Mouse (Mus musculus): ENCODE measurements around the gene Hydin. TPM values are rescaled to one million over a fixed set of nuclear protein-coding genes. Genes with fewer than 3 reads are reported as not detected.
"Not testable (repeated sequence)": the region's sequence is repeated elsewhere in the genome, so short reads cannot be mapped to it uniquely, and the experiment has no call there.

Hydin gene
- polyA plus RNA-seq, 1 experiment from 2014 or later, result 0.29 TPM

DNA sequence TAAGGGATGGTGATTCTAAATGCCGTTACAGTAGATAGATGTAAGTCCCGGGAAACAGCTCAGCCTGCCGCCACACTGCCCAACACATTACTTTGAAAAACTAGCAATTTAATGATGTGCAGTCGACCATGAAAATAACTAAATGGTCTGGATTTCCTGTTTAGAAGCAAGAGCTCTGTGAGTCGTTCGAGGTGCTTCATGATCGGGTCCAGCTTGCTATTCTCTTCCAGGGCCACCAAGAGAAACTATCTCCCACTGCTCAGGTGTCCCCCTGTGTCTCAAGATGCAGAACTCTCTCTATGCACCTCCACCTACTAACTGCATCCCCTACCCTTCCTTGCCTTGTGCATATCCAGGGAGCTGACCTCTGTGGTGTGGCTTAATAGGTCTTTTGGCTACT, 66.6 kb downstream of the Hydin start:
- H3K9ac ChIP-seq, result no peak overlapping the region
- no peaks in the 10 kb centered on the region for H3K36me3 ChIP-seq
- no peaks in the 10 kb centered on the region for H3K27me3 ChIP-seq (replicated peaks)
- H3K4me1 ChIP-seq (replicated peaks), result no peaks in the 10 kb centered on the region
- peaks cover 3% of the 10 kb centered on the region; the same call in 1 of the 2 replicates for H3K9me3 ChIP-seq (replicated peaks)
- 78% methylated on average over 7 of the region's 7 CpGs for WGBS
- no peak overlapping the region for H3K4me3 ChIP-seq
- H3K4me2 ChIP-seq, result no peak overlapping the region
- no peak overlapping the region for H3K27ac ChIP-seq (ENCODE audit: poor library complexity, severe bottlenecking)
- no peak for ATAC-seq (ENCODE audit: insufficient number of reproducible peaks, low FRiP score)

DNA sequence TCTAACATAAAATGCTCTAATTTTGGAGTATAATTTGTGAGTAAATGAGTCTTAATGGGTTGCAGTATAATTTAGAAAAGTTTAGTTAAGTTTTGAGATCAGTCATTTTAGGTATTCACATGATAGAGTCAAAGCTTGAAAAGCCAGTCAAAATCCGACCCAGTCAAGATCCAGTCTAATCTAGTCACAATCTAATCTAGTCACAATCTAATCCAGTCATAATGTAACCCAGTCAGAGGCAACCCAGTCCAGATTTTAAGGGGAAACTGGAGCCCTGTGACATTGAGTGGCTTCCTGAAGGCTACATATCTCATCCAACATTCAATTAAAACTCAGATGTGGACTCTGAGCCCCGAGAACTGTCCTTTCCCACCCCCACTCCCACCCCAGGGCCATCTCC, 72.7 kb downstream of the Hydin start:
- 65% methylated on average over 2 of the region's 2 CpGs for WGBS
- Histone ChIP-seq H3K9me3 (replicated peaks) (peaks cover 3% of the 10 kb centered on the region; the same call in 1 of the 2 replicates), H3K36me3 (no peaks in the 10 kb centered on the region), H3K9ac (no peak overlapping the region), H3K4me1 (replicated peaks) (no peaks in the 10 kb centered on the region), H3K27me3 (replicated peaks) (no peaks in the 10 kb centered on the region), H3K4me2 (no peak overlapping the region), H3K27ac (ENCODE audit: poor library complexity, severe bottlenecking) (no peak overlapping the region), H3K4me3 (no peak overlapping the region)
- no peak for ATAC-seq (ENCODE audit: insufficient number of reproducible peaks, low FRiP score)

DNA sequence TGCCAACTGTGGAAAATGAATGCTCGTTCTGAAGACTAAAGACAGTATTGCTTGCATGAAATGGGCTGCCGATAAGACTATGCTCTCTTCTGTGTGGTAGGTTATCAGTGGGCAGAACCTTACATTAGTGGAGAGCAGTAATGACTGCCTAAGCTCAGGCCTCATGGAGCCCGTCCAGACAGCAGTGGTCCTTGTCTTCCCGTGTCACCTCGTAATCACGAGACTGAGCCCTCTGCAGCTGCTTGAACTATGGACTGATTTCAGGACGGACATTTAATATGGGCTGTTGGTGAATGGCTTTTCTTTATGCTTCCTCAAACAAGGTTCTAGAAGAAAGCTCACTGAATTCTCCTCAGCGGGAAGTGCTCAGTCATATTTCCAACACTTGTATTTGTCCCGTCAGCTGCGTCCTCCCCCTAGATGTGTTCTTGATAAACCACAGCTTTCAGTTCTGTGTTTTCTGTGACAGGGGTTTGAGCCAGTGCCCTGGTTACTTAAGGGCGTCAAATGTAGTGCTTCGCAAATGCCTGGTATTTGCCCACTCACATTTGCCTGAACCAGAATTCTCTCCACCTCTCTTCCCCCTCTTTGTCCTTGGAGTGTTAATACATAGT, 73.4 kb downstream of the Hydin start:
- Histone ChIP-seq H3K27ac (ENCODE audit: poor library complexity, severe bottlenecking) (no peak overlapping the region), H3K4me2 (no peak overlapping the region), H3K36me3 (no peaks in the 10 kb centered on the region), H3K4me3 (no peak overlapping the region), H3K4me1 (replicated peaks) (no peaks in the 10 kb centered on the region), H3K27me3 (replicated peaks) (no peaks in the 10 kb centered on the region), H3K9ac (no peak overlapping the region), H3K9me3 (replicated peaks) (peaks cover 3% of the 10 kb centered on the region; the same call in 1 of the 2 replicates)
- 67% methylated on average over 12 of the region's 12 CpGs for WGBS
- ATAC-seq (ENCODE audit: insufficient number of reproducible peaks, low FRiP score), result no peak

DNA sequence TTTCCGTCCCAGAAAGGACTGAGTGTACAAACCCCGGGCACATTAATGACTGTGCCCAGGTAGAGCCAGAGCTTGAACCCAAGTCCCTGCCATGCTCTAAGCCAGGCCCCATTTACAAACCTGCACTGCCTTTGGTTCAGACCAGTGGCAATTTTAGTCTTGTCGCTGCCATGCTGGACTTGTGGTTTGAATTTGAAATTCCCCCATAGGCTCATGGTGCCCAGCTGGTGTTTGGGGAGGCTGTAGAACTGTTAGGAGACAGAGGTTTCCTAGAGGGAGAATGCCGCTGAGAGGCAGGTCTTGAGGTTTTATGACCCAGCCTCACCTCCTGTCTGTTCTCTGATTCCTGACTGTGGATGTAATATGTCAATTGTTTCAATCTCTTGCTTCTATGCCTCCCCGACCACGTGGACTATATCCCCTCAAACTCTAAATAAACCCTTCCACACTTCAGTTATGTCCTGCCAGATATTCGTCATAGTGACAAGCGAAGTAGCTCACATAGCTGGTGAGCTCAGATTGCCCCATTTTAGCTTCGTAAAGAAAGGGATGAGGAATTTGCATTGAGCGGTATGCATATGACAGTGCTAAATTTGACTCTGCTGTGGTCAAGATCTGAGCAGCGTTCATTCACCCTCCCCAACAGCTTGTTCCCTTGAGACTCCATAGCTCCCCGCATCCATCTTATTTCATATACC, 79.1 kb downstream of the Hydin start:
- 77% methylated on average over 12 of the region's 12 CpGs for WGBS
- no peaks in the 10 kb centered on the region for H3K9me3 ChIP-seq (replicated peaks)
- H3K4me2 ChIP-seq, result no peak overlapping the region
- ATAC-seq (ENCODE audit: insufficient number of reproducible peaks, low FRiP score), result no peak
- no peak overlapping the region for H3K4me3 ChIP-seq
- no peaks in the 10 kb centered on the region for H3K36me3 ChIP-seq
- no peaks in the 10 kb centered on the region for H3K4me1 ChIP-seq (replicated peaks)
- H3K9ac ChIP-seq, result no peak overlapping the region
- no peaks in the 10 kb centered on the region for H3K27me3 ChIP-seq (replicated peaks)
- no peak overlapping the region for H3K27ac ChIP-seq (ENCODE audit: poor library complexity, severe bottlenecking)

DNA sequence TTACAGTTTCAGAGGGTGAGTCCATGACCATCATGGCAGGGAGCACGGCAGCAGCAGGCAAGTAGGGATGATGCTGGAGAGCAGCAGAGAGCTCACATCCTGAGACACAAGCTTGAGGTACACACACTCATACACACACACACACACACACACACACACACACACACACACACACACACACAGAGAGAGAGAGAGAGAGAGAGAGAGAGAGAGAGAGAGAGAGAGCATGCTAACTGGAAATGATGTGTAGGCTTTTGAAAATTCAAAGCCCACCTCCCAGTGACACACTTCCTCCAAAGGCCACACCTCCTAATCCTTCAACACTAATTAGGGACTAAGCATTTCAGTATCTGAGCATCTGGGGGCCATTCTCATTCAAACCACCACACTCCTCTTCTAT, 80.1 kb downstream of the Hydin start:
- no peak for ATAC-seq (ENCODE audit: insufficient number of reproducible peaks, low FRiP score)
- WGBS, result 84% methylated on average over 1 of the region's 1 CpGs
- Histone ChIP-seq H3K9ac (no peak overlapping the region), H3K36me3 (no peaks in the 10 kb centered on the region), H3K9me3 (replicated peaks) (no peaks in the 10 kb centered on the region), H3K4me3 (no peak overlapping the region), H3K4me1 (replicated peaks) (no peaks in the 10 kb centered on the region), H3K4me2 (no peak overlapping the region), H3K27ac (ENCODE audit: poor library complexity, severe bottlenecking) (no peak overlapping the region), H3K27me3 (replicated peaks) (no peaks in the 10 kb centered on the region)

DNA sequence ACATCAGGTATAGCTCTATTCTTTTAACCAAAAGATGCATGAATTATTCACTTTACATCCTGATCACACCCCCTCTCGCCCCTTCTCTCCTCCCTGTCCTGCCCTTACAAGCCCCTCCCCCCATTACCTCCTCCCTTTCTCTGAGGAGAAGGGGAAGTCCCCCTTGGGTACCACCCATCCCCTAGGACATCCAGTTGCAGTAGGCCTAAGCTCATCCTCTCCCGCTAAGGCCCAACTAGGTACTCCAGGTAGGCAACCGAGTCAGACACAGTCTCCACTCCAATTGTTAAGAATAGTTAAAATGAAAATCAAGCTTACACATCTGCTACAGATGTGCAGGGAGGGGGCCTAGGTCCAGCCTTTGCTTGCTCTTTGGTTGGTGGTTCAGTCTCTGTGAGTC, 83.9 kb downstream of the Hydin start:
- Histone ChIP-seq H3K27me3 (replicated peaks) (no peaks in the 10 kb centered on the region), H3K4me3 (no peak overlapping the region), H3K9me3 (replicated peaks) (no peaks in the 10 kb centered on the region), H3K9ac (no peak overlapping the region), H3K36me3 (no peaks in the 10 kb centered on the region), H3K4me2 (no peak overlapping the region), H3K4me1 (replicated peaks) (no peaks in the 10 kb centered on the region), H3K27ac (ENCODE audit: poor library complexity, severe bottlenecking) (no peak overlapping the region)
- no peak for ATAC-seq (ENCODE audit: insufficient number of reproducible peaks, low FRiP score)
- 67% methylated on average over 3 of the region's 3 CpGs for WGBS

DNA sequence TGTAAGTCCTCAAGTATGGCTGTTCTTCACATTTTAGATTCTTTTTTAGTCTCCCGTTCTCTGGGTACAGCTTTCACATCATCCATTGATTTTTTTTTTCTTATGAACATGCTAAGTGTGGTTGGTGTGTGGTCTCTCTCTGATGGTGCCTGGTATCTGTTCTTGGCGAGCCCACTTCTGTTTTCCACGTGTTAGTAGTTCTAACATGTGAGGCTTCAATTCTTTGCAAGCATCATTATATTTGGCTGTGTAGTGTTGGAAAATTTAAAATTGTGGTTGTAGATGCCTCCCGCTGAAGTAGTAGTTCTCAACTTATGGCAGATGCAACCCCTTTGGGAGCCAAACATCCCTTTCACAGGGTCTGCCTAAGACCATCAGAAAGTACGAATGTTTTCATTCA, 85.1 kb downstream of the Hydin start:
- Histone ChIP-seq H3K27me3 (replicated peaks) (no peaks in the 10 kb centered on the region), H3K27ac (ENCODE audit: poor library complexity, severe bottlenecking) (no peak overlapping the region), H3K4me2 (no peak overlapping the region), H3K9ac (no peak overlapping the region), H3K4me1 (replicated peaks) (no peaks in the 10 kb centered on the region), H3K36me3 (no peaks in the 10 kb centered on the region), H3K4me3 (no peak overlapping the region), H3K9me3 (replicated peaks) (no peaks in the 10 kb centered on the region)
- no peak for ATAC-seq (ENCODE audit: insufficient number of reproducible peaks, low FRiP score)
- 75% methylated on average over 5 of the region's 5 CpGs for WGBS

DNA sequence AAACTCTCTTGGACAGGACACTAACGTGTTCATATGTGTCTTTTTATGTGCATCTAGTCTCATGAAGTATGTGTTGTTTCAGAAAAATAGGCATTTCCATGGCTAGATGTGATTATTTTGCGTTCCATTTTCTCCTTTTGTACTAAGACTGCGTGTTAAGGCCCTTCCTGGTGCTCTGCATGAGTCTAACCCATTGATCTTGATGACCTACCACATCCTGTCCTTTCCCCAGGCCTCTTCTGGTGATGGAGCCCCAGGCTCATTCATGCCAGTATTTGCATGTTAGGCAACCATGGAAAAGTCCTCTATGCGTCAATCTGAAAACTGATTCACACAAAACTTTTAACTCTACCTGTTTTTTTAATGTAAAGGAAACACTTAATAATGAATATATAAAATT, 96.2 kb downstream of the Hydin start:
- Histone ChIP-seq H3K27me3 (replicated peaks) (no peaks in the 10 kb centered on the region), H3K4me3 (no peak overlapping the region)
- 73% methylated on average over 4 of the region's 4 CpGs for WGBS

DNA sequence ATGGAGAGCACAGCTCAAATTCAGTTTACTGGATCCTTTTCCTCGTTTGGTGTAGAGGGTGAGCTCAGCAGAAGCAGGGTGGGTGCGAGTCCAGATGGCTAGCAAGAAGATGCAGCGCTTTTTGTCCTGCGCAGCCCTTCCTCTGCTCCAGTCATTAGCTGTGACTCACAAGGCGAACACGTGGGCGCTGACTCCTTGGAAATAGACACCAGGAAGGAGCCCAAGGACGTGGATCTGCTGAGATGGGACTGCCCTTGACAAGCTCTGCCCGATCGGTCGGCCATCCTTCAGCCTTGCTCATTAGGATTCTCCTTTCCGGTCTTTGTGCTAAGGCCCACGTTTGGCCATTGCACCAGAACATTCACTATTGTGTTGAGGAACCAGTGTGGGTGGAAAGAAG, 106.1 kb downstream of the Hydin start:
- Histone ChIP-seq H3K4me2 (no peak overlapping the region), H3K9me3 (replicated peaks) (no peaks in the 10 kb centered on the region), H3K9ac (no peak overlapping the region), H3K4me1 (replicated peaks) (no peaks in the 10 kb centered on the region), H3K27me3 (replicated peaks) (no peaks in the 10 kb centered on the region), H3K4me3 (no peak overlapping the region), H3K36me3 (no peaks in the 10 kb centered on the region), H3K27ac (ENCODE audit: poor library complexity, severe bottlenecking) (no peak overlapping the region)
- 73% methylated on average over 13 of the region's 13 CpGs for WGBS
- no peak for ATAC-seq (ENCODE audit: insufficient number of reproducible peaks, low FRiP score)

More for the DNA sequence above, 96.2 kb downstream of the Hydin start:
- Histone ChIP-seq H3K27ac (ENCODE audit: poor library complexity, severe bottlenecking) (no peak overlapping the region), H3K4me2 (no peak overlapping the region), H3K9ac (no peak overlapping the region), H3K4me1 (replicated peaks) (no peaks in the 10 kb centered on the region), H3K36me3 (no peaks in the 10 kb centered on the region), H3K9me3 (replicated peaks) (no peaks in the 10 kb centered on the region)
- no peak for ATAC-seq (ENCODE audit: insufficient number of reproducible peaks, low FRiP score)

DNA sequence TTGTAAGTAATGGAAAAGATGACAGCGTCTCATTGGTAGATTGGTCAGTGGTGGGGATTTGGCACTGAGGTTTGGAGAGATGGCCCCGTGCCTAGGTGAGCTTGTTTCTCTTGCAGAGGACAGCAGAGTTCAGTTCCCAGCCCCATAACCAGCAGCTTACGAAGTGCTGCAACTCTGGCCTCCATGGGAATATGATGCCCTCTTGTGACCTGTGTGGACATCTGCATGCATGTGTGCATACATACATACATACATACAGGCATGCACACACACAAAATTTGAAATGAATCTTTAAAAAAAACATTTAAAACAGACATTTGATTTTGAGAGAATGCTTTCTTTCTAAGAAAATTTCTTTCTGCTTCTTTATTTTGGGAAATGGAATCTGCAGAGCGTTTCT, 106.9 kb downstream of the Hydin start:
- H3K9me3 ChIP-seq (replicated peaks), result no peaks in the 10 kb centered on the region
- no peak overlapping the region for H3K4me3 ChIP-seq
- no peak for ATAC-seq (ENCODE audit: insufficient number of reproducible peaks, low FRiP score)
- H3K4me2 ChIP-seq, result no peak overlapping the region
- H3K4me1 ChIP-seq (replicated peaks), result no peaks in the 10 kb centered on the region
- H3K27ac ChIP-seq (ENCODE audit: poor library complexity, severe bottlenecking), result no peak overlapping the region
- no peaks in the 10 kb centered on the region; the same call in 1 of the 2 replicates for H3K27me3 ChIP-seq (replicated peaks)
- H3K9ac ChIP-seq, result no peak overlapping the region
- 74% methylated on average over 4 of the region's 4 CpGs for WGBS
- no peaks in the 10 kb centered on the region for H3K36me3 ChIP-seq

DNA sequence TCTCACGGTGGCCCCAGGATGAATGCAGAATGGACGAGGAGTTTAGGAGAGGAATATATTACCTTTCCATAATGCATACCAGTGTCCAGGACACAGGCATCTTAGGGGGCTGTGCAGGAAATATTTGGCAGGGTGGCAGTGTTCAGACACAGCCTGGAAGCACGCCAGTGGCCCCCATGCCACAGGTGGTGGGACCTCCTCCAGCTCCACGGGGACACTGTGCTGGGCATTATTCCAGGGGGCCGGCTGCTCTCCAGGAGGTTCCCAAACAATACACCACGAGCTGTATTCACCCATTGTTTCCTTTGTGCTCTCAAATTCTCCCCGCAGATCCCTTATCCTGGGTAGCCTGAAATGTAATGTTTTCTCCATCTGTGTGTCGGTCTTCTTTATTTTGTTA, 116.0 kb downstream of the Hydin start:
- Histone ChIP-seq H3K9me3 (replicated peaks) (no peaks in the 10 kb centered on the region), H3K4me1 (replicated peaks) (no peaks in the 10 kb centered on the region), H3K4me3 (no peak overlapping the region), H3K27ac (ENCODE audit: poor library complexity, severe bottlenecking) (no peak overlapping the region), H3K9ac (no peak overlapping the region), H3K4me2 (no peak overlapping the region), H3K36me3 (no peaks in the 10 kb centered on the region), H3K27me3 (replicated peaks) (no peaks in the 10 kb centered on the region; the same call in 1 of the 2 replicates)
- no peak for ATAC-seq (ENCODE audit: insufficient number of reproducible peaks, low FRiP score)
- WGBS, result 67% methylated on average over 8 of the region's 8 CpGs

DNA sequence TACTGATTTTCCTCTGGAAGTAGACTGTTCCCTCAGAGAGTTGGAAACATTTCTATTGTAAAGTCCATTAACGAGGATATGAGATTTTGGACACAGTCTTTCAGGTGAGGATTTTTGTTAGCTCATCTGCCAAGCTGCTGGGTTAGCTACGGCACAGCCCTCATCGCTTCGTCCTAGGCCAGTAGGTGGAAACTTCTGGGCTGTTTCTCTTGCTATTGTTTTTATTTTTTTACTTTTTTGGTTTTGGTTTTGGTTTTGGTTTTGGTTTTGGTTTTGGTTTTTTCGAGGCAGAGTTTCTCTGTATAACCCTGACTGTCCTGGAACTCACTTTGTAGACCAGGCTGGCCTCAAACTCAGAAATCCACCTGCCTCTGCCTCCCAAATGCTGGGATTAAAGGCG, 117.9 kb downstream of the Hydin start:
- ATAC-seq (ENCODE audit: insufficient number of reproducible peaks, low FRiP score); H3K4me3 ChIP-seq; H3K4me1 ChIP-seq (replicated peaks); H3K4me2 ChIP-seq; H3K27ac ChIP-seq (ENCODE audit: poor library complexity, severe bottlenecking); H3K9ac ChIP-seq; H3K9me3 ChIP-seq (replicated peaks); H3K27me3 ChIP-seq (replicated peaks); H3K36me3 ChIP-seq: not testable (repeated sequence)
- 75% methylated on average over 6 of the region's 6 CpGs for WGBS
